Mouse (Mus musculus): ENCODE results near the gene Pik3r6. TPM values are rescaled to one million over a fixed set of nuclear protein-coding genes. Genes with fewer than 3 reads are reported as not detected.
A peak's percentile ranks its signal among the peaks of the same experiment; 100 is the strongest.

The Pik3r6 gene
- polyA plus RNA-seq, 1 experiment from 2014 or later: 1.9 TPM

DNA sequence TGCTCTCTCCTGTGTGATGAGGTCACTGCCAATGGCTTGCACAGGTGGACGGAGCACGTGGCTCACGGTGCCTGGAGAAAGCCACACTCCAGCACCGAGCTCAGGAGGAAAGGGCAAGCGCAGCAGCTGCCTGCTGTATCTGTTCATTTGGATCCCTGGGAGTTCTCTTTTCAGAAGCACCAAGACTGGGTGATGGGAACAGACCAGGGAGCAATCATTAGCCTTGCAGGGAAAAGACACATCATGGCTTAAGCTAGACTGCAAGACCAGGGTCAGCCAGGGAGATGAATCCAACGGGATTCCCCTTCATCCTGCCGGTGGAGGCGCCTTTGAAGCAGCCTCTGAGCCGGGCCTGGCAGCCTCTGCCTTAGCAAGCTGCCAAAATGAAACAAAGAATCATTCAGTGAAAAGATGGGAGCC lies 76.7 kb downstream of the Pik3r6 start:
- H3K9me3 ChIP-seq: no peaks in the 10 kb centered on the region
- H3K27ac ChIP-seq: no peak overlapping the region
- WGBS: 40% methylated on average over 9 of the region's 9 CpGs
- H3K4me3 ChIP-seq: no peak overlapping the region
- H3K36me3 ChIP-seq: no peaks in the 10 kb centered on the region
- DNase-seq (ENCODE audit: low spot score): no peak
- no peaks in the 10 kb centered on the region for H3K27me3 ChIP-seq (ENCODE audit: insufficient read depth, poor library complexity, severe bottlenecking)
- no peaks in the 10 kb centered on the region for H3K4me1 ChIP-seq

- Histone ChIP-seq H3K9me3 (no peaks in the 10 kb centered on the region), H3K4me3 (no peak overlapping the region), H3K36me3 (no peaks in the 10 kb centered on the region), H3K27me3 (ENCODE audit: insufficient read depth, poor library complexity, severe bottlenecking) (no peaks in the 10 kb centered on the region; the same call in 1 of the 2 replicates), H3K4me1 (no peaks in the 10 kb centered on the region), H3K27ac (no peak overlapping the region)
- 36% methylated on average over 6 of the region's 6 CpGs for WGBS
- no peak for DNase-seq (ENCODE audit: low spot score)
Observed at GRCm38 (mm10) chr11:68580566-68580965, 77.7 kb downstream of the Pik3r6 start.

- Histone ChIP-seq H3K36me3 (no peaks in the 10 kb centered on the region), H3K4me3 (no peak overlapping the region), H3K27ac (no peak overlapping the region), H3K4me1 (0 out of 2 replicates have a peak, but pooled peaks cover 6% of the 10 kb centered on the region), H3K27me3 (ENCODE audit: insufficient read depth, poor library complexity, severe bottlenecking) (no peaks in the 10 kb centered on the region; the same call in 1 of the 2 replicates), H3K9me3 (no peaks in the 10 kb centered on the region)
- no peak for DNase-seq (ENCODE audit: low spot score)
- WGBS: 89% methylated on average over 13 of the region's 13 CpGs
Observed at GRCm38 (mm10) chr11:68583225-68583624, 80.4 kb downstream of the Pik3r6 start.

GRCm38 (mm10) chr11:68583906-68584480 lies 81.2 kb downstream of the Pik3r6 start:
- Histone ChIP-seq H3K4me3 (no peak overlapping the region), H3K9me3 (no peaks in the 10 kb centered on the region), H3K36me3 (no peaks in the 10 kb centered on the region), H3K27ac (no peak overlapping the region), H3K4me1 (0 out of 2 replicates have a peak, but pooled peaks cover 6% of the 10 kb centered on the region), H3K27me3 (ENCODE audit: insufficient read depth, poor library complexity, severe bottlenecking) (no peaks in the 10 kb centered on the region; the same call in 1 of the 2 replicates)
- DNase-seq (ENCODE audit: low spot score): no peak
- WGBS: 70% methylated on average over 8 of the region's 8 CpGs

GRCm38 (mm10) chr11:68585890-68586289 lies 83.1 kb downstream of the Pik3r6 start:
- Histone ChIP-seq H3K4me3 (no peak overlapping the region), H3K4me1 (peaks cover 19% of the 10 kb centered on the region), H3K9me3 (no peaks in the 10 kb centered on the region), H3K27ac (0 out of 2 replicates have a peak overlapping the region, but pooled peaks have one; percentile 45), H3K36me3 (no peaks in the 10 kb centered on the region), H3K27me3 (ENCODE audit: insufficient read depth, poor library complexity, severe bottlenecking) (no peaks in the 10 kb centered on the region; the same call in 1 of the 2 replicates)
- DNase-seq (ENCODE audit: low spot score): no peak
- WGBS: 9% methylated on average over 3 of the region's 3 CpGs

DNA sequence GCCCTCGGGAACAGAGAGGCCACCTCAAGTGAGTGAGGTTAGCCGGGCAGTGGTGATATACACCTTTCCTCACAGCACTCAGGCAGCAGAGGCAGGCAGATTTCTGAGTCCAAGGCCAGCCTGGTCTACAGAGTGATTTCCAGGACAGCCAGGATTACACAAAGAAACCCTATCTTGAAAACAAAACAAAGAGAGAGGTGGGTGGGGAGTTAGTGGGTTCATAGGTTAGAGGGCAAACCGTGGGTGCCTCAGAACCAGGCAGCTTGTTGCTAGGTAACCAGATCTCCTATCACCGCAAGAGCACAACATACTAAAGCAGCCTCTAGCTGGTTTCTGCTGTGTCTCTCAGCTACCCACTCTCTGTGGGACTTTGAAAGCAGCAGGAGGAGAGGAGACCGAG lies 83.9 kb downstream of the Pik3r6 start, which contains the start of gene Ccdc42:
Ccdc42 (plus strand) TSS at position 301 of the 400 bp plus-strand sequence.
- Histone ChIP-seq H3K4me1 (peaks cover 28% of the 10 kb centered on the region), H3K36me3 (no peaks in the 10 kb centered on the region), H3K27ac (peak within 1 kb of the TSS; percentile 45; the same call in 1 of the 2 replicates), H3K27me3 (ENCODE audit: insufficient read depth, poor library complexity, severe bottlenecking) (no peaks in the 10 kb centered on the region; the same call in 1 of the 2 replicates), H3K4me3 (no peak within 1 kb of the TSS), H3K9me3 (no peaks in the 10 kb centered on the region)
- WGBS: 64% methylated on average over 5 of the region's 5 CpGs
- DNase-seq (ENCODE audit: low spot score): no peak

DNA sequence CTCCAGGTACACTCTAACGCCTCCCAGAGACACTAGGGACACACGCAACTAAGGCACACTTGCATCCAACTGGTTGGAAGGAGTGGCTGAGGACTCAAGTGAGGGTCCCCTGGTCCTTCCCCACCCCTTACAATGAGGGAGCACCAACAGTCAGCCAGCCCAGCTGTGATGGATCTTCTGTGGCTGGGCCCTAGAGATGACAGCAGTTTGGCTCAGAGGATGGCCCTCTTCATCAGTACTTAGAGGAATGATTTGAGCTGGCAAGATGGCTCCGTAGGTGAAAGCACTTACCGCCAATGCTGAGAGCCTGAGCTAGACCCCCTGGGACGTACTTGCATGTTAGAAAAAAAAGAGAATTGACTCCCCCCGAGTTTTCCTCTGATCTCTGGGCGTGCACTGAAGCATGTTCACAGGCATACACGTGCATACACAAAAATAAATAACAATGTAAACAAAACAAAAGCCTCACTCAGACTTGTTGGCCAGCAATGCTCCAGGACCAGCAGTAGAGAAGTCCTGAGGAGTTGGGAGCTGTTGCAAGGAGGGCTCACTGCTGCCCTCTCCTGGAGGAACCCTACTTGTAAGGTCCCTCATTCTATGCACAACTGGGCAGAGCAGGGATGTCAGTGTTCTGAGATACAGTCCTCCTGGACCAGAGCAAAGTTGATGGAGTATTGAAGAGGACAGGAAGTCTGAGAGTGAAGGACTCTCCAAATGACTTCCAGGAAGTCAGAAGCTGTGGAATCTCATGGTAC lies 86.4 kb downstream of the Pik3r6 start:
- no peaks in the 10 kb centered on the region for H3K9me3 ChIP-seq
- H3K4me3 ChIP-seq: no peak overlapping the region
- H3K27ac ChIP-seq: peak overlapping the region; percentile 17; the same call in 1 of the 2 replicates
- H3K36me3 ChIP-seq: no peaks in the 10 kb centered on the region
- DNase-seq (ENCODE audit: low spot score): peak; percentile 87
- 69% methylated on average over 8 of the region's 8 CpGs for WGBS
- no peaks in the 10 kb centered on the region; the same call in 1 of the 2 replicates for H3K27me3 ChIP-seq (ENCODE audit: insufficient read depth, poor library complexity, severe bottlenecking)
- H3K4me1 ChIP-seq: peaks cover 51% of the 10 kb centered on the region

GRCm38 (mm10) chr11:68591708-68592107 lies 88.9 kb downstream of the Pik3r6 start:
- no peaks in the 10 kb centered on the region for H3K36me3 ChIP-seq
- H3K4me3 ChIP-seq: no peak overlapping the region; the same call in 1 of the 2 replicates
- peaks cover 61% of the 10 kb centered on the region for H3K4me1 ChIP-seq
- H3K27me3 ChIP-seq (ENCODE audit: insufficient read depth, poor library complexity, severe bottlenecking): no peaks in the 10 kb centered on the region
- WGBS: 15% methylated on average over 5 of the region's 5 CpGs
- DNase-seq (ENCODE audit: low spot score): no peak
- peak overlapping the region; percentile 75 for H3K27ac ChIP-seq
- H3K9me3 ChIP-seq: no peaks in the 10 kb centered on the region

DNA sequence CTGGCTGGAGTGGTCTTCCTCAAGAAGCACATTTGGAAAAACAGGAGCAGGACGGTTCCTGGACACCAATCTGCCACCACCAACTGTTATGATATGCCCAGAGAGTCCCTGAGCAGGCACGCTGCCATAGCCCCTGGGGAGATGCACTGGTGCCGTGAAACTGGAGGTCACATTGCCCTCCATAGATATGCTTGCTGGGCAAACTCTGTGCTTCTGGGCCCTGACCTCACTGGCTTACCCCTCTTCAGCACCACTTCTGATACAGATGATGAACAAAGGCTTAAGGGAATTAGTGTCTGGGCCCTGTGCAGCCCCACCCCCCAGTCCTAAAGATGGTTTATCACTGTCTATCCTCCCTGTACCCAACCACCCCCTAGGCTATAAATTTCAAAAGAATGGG lies 90.4 kb downstream of the Pik3r6 start:
- Histone ChIP-seq H3K9me3 (no peaks in the 10 kb centered on the region), H3K27me3 (ENCODE audit: insufficient read depth, poor library complexity, severe bottlenecking) (no peaks in the 10 kb centered on the region), H3K27ac (peak overlapping the region; percentile 75), H3K4me1 (peaks cover 62% of the 10 kb centered on the region), H3K36me3 (no peaks in the 10 kb centered on the region), H3K4me3 (no peak overlapping the region)
- DNase-seq (ENCODE audit: low spot score): no peak
- 26% methylated on average over 3 of the region's 3 CpGs for WGBS

DNA sequence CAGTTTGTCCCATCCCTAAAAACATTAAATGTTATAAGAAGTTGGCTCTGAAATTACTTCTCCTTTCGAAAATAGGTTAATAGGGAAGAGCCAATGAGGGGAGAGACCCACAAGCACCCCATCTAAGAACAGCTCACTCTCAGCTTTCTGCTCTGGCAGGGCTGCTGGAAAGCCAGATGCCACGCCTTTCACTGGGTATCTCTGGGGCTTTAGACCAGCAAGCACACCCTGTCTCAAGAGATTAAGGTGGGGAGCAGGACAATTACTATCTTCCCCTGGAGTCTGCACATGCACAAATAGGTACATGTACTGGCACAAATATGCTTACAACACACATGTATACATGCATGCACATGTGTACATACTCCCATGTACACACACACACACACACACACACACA lies 95.1 kb downstream of the Pik3r6 start:
- 83% methylated on average over 2 of the region's 2 CpGs for WGBS

DNA sequence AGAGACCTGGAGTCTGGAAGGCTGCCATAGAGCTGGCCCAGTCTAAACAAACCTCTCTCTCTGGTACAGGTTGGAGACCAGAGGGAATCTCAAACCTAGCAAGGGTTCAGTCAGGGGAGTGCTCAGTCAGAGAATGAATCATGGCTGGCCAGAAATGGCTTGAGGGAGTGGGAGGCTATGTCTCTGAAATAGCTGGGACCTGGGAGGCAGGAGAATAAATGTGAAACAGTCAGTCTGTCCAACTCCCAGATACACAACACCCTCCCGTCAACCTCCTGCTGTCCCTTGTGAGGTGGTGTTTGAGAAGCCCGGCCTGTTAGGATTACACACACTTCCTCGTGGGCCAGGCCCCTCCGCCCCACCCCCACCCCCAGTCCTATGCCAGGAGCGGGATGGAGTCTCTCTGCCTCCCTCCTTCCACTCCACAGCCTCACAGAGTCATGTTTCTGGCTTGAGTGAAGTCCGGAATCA lies 97.8 kb downstream of the Pik3r6 start:
- Histone ChIP-seq H3K4me3 (no peak overlapping the region), H3K36me3 (no peaks in the 10 kb centered on the region), H3K27me3 (ENCODE audit: insufficient read depth, poor library complexity, severe bottlenecking) (no peaks in the 10 kb centered on the region), H3K4me1 (peaks cover 47% of the 10 kb centered on the region), H3K9me3 (no peaks in the 10 kb centered on the region), H3K27ac (peak overlapping the region; percentile 81)
- 15% methylated on average over 6 of the region's 6 CpGs for WGBS
- DNase-seq (ENCODE audit: low spot score): no peak

More for the DNA sequence above, 95.1 kb downstream of the Pik3r6 start:
- no peak for DNase-seq (ENCODE audit: low spot score)
- no peaks in the 10 kb centered on the region for H3K9me3 ChIP-seq
- no peaks in the 10 kb centered on the region for H3K27me3 ChIP-seq (ENCODE audit: insufficient read depth, poor library complexity, severe bottlenecking)
- peaks cover 59% of the 10 kb centered on the region for H3K4me1 ChIP-seq
- H3K4me3 ChIP-seq: no peak overlapping the region
- no peaks in the 10 kb centered on the region for H3K36me3 ChIP-seq
- H3K27ac ChIP-seq: 0 out of 2 replicates have a peak overlapping the region, but pooled peaks have one; percentile 64

GRCm38 (mm10) chr11:68601486-68601991 lies 98.7 kb downstream of the Pik3r6 start:
- H3K27ac ChIP-seq: peak overlapping the region; percentile 81
- no peaks in the 10 kb centered on the region for H3K9me3 ChIP-seq
- H3K4me3 ChIP-seq: peak overlapping the region; percentile 10
- H3K36me3 ChIP-seq: no peaks in the 10 kb centered on the region
- H3K4me1 ChIP-seq: peaks cover 42% of the 10 kb centered on the region
- no peaks in the 10 kb centered on the region for H3K27me3 ChIP-seq (ENCODE audit: insufficient read depth, poor library complexity, severe bottlenecking)
- DNase-seq (ENCODE audit: low spot score): no peak
- 4% methylated on average over 9 of the region's 9 CpGs for WGBS
